In genomic region chr12:118840301-118840700, GRCm38 (mm10) we compare ENCODE assay signal across 16 mouse cellular contexts. TPM values are rescaled to one million over a fixed set of nuclear protein-coding genes. Genes with fewer than 3 reads are reported as not detected.
DNase-seq lines count a peak whose midpoint lies in the region; ATAC-seq and TF ChIP-seq lines count a peak whose summit lies in the region.
"Had no signal": no experiment of that assay in that cellular context is flagged by ENCODE, and none has a peak within 500 bp of the region (broad histone marks: within the 10 kb centered on the region; RNA-seq: fewer than 3 reads in every experiment).

No protein-coding gene starts in this region.

- no peak for TF ChIP-seq CTCF in hindbrain, postnatal 0 days (IDR thresholded peaks at IDR 0.05; ENCODE audit: low read depth)
- TF ChIP-seq CTCF in forebrain, postnatal 0 days (IDR thresholded peaks at IDR 0.05; ENCODE audit: low read depth), result no peak

- no peak overlapping the region for H3K9ac ChIP-seq in hindbrain, embryonic 11.5 days (ENCODE audit: low read depth, low read length)
- no peak overlapping the region for H3K9ac ChIP-seq in hindbrain, postnatal 0 days (replicated peaks; ENCODE audit: low read length)
- H3K9ac ChIP-seq in forebrain, postnatal 0 days, result no peak overlapping the region
- H3K9ac ChIP-seq in neural tube, embryonic 12.5 days, result no peak overlapping the region
- H3K9ac ChIP-seq: heart, embryonic 13.5 days; liver, embryonic 13.5 days had no signal

- no peak overlapping the region for H3K4me3 ChIP-seq in hindbrain, embryonic 11.5 days (ENCODE audit: low read depth, low read length)
- H3K4me3 ChIP-seq in hindbrain, postnatal 0 days (ENCODE audit: low read length), result no peak overlapping the region
- H3K4me3 ChIP-seq in embryonic facial prominence, embryonic 10.5 days, result no peak overlapping the region
- no peak overlapping the region for H3K4me3 ChIP-seq in forebrain, postnatal 0 days (ENCODE audit: low read depth, low read length)
- H3K4me3 ChIP-seq in neural tube, embryonic 12.5 days, result no peak overlapping the region
- H3K4me3 ChIP-seq: heart, embryonic 13.5 days; layer of hippocampus, adult 2 months; liver, embryonic 13.5 days had no signal

- H3K9me3 ChIP-seq in hindbrain, embryonic 11.5 days (ENCODE audit: control insufficient read depth, low read length), result no peaks in the 10 kb centered on the region
- no peaks in the 10 kb centered on the region for H3K9me3 ChIP-seq in hindbrain, postnatal 0 days (ENCODE audit: low read length)
- H3K9me3 ChIP-seq in embryonic facial prominence, embryonic 10.5 days, result no peaks in the 10 kb centered on the region
- H3K9me3 ChIP-seq in forebrain, postnatal 0 days (ENCODE audit: low read length), result no peaks in the 10 kb centered on the region
- no peaks in the 10 kb centered on the region for H3K9me3 ChIP-seq in neural tube, embryonic 12.5 days
- H3K9me3 ChIP-seq: heart, embryonic 13.5 days; liver, embryonic 13.5 days had no signal

- H3K27me3 ChIP-seq in hindbrain, embryonic 11.5 days (ENCODE audit: control insufficient read depth, insufficient read depth, low read length), result peaks cover 51% of the 10 kb centered on the region
- H3K27me3 ChIP-seq in hindbrain, postnatal 0 days (ENCODE audit: insufficient read depth, low read length), result peaks cover 68% of the 10 kb centered on the region
- peaks cover 100% of the 10 kb centered on the region for H3K27me3 ChIP-seq in embryonic facial prominence, embryonic 10.5 days (replicated peaks; ENCODE audit: low read depth, poor library complexity, severe bottlenecking)
- peaks cover 73% of the 10 kb centered on the region for H3K27me3 ChIP-seq in forebrain, postnatal 0 days (ENCODE audit: insufficient read depth, low read length)
- peaks cover 80% of the 10 kb centered on the region for H3K27me3 ChIP-seq in neural tube, embryonic 12.5 days (replicated peaks)

- H3K4me2 ChIP-seq in hindbrain, embryonic 11.5 days (replicated peaks; ENCODE audit: low read depth, low read length), result peak overlapping the region; percentile 12; the same call in 1 of the 2 replicates
- H3K4me2 ChIP-seq in hindbrain, postnatal 0 days (ENCODE audit: low read depth, low read length), result no peak overlapping the region
- 0 out of 2 replicates have a peak overlapping the region, but pooled peaks have one; percentile 15 for H3K4me2 ChIP-seq in forebrain, postnatal 0 days (ENCODE audit: low read depth)
- H3K4me2 ChIP-seq in neural tube, embryonic 12.5 days (replicated peaks), result peak overlapping the region; percentile 28
- H3K4me2 ChIP-seq: heart, embryonic 13.5 days; liver, embryonic 13.5 days had no signal

- H3K36me3 ChIP-seq in hindbrain, embryonic 11.5 days (ENCODE audit: control insufficient read depth, insufficient read depth, low read length), result no peaks in the 10 kb centered on the region
- H3K36me3 ChIP-seq in hindbrain, postnatal 0 days (ENCODE audit: insufficient read depth, low read length), result no peaks in the 10 kb centered on the region
- no peaks in the 10 kb centered on the region for H3K36me3 ChIP-seq in embryonic facial prominence, embryonic 10.5 days (replicated peaks)
- no peaks in the 10 kb centered on the region for H3K36me3 ChIP-seq in forebrain, postnatal 0 days (ENCODE audit: insufficient read depth)
- H3K36me3 ChIP-seq in neural tube, embryonic 12.5 days, result no peaks in the 10 kb centered on the region
- H3K36me3 ChIP-seq: heart, embryonic 13.5 days; liver, embryonic 13.5 days had no signal

- peak; percentile 62 for DNase-seq in hindbrain, embryonic 11.5 days (ENCODE audit: low spot score)
- DNase-seq in hindbrain, postnatal 0 days (ENCODE audit: low spot score), result no peak
- peak; percentile 25 for DNase-seq in embryonic facial prominence, embryonic 10.5 days (ENCODE audit: low spot score)
- peak; percentile 70 for DNase-seq in forebrain, postnatal 0 days
- no peak for DNase-seq in layer of hippocampus, adult 18-20 months (ENCODE audit: low spot score in 2 of 2)
- no peak for DNase-seq in cerebellum, adult 9-11 months
- DNase-seq: kidney, adult 9 months; liver, embryonic 13.5 days; lung, postnatal 10 days; thymus, postnatal 36 days had no signal

- peaks cover 5% of the 10 kb centered on the region for H3K4me1 ChIP-seq in hindbrain, embryonic 11.5 days (replicated peaks; ENCODE audit: control insufficient read depth, insufficient read depth, low read length)
- no peaks in the 10 kb centered on the region for H3K4me1 ChIP-seq in hindbrain, postnatal 0 days (ENCODE audit: insufficient read depth, low read length)
- peaks cover 20% of the 10 kb centered on the region for H3K4me1 ChIP-seq in embryonic facial prominence, embryonic 10.5 days
- H3K4me1 ChIP-seq in forebrain, postnatal 0 days (ENCODE audit: insufficient read depth), result peaks cover 8% of the 10 kb centered on the region; the same call in 1 of the 2 replicates
- peaks cover 16% of the 10 kb centered on the region for H3K4me1 ChIP-seq in neural tube, embryonic 12.5 days
- H3K4me1 ChIP-seq: liver, embryonic 13.5 days had no signal

- no peak overlapping the region for H3K27ac ChIP-seq in hindbrain, embryonic 11.5 days (ENCODE audit: low read depth, low read length)
- H3K27ac ChIP-seq in hindbrain, postnatal 0 days, result no peak overlapping the region
- H3K27ac ChIP-seq in embryonic facial prominence, embryonic 10.5 days (replicated peaks), result no peak overlapping the region
- no peak overlapping the region for H3K27ac ChIP-seq in forebrain, postnatal 0 days (ENCODE audit: low read depth, low read length)
- no peak overlapping the region for H3K27ac ChIP-seq in neural tube, embryonic 12.5 days
- H3K27ac ChIP-seq: heart, embryonic 13.5 days; layer of hippocampus, adult 2 months; liver, embryonic 13.5 days had no signal

- 2% methylated on average over 15 of the region's 15 CpGs for WGBS in hindbrain, embryonic 11.5 days
- WGBS in hindbrain, postnatal 0 days, result 3% methylated on average over 15 of the region's 15 CpGs
- under 1% methylated on average over 15 of the region's 15 CpGs for WGBS in embryonic facial prominence, embryonic 10.5 days
- 2% methylated on average over 15 of the region's 15 CpGs for WGBS in forebrain, postnatal 0 days
- WGBS in neural tube, embryonic 12.5 days, result 1% methylated on average over 15 of the region's 15 CpGs

- no peak for ATAC-seq in hindbrain, embryonic 11.5 days (ENCODE audit: low FRiP score)
- ATAC-seq in hindbrain, postnatal 0 days, result no peak
- no peak for ATAC-seq in forebrain, postnatal 0 days
- 0 out of 2 replicates have a peak, but pooled peaks have one; percentile 38 for ATAC-seq in neural tube, embryonic 12.5 days (ENCODE audit: low FRiP score, low read depth)
- no peak for ATAC-seq in megakaryocyte-erythroid progenitor cell, adult 5-6 weeks (replicated peaks; ENCODE audit: low FRiP score, low TSS enrichment, poor library complexity, severe bottlenecking)

RNA-seq across cellular contexts. Expression of gene Sp8, which starts 5.8 kb away (rescaled TPM):
- polyA plus RNA-seq in hindbrain, embryonic 11.5 days (2014; fragmentation: Nextera tagmentation; extraction: Ambion mirVana), result 10.8 and 12.2 TPM in 2 replicates
- 3.9 and 4.4 TPM in 2 replicates for total RNA-seq in hindbrain, postnatal 0 days (2014; rRNA removed)
- 1.8 and 2.0 TPM in 2 replicates for polyA plus RNA-seq in hindbrain, postnatal 0 days (2015; fragmentation: Nextera tagmentation; extraction: Ambion mirVana)
- 7.2 and 8.1 TPM in 2 replicates for polyA plus RNA-seq in embryonic facial prominence, embryonic 10.5 days (2016; fragmentation: Nextera tagmentation; extraction: Ambion mirVana)
- total RNA-seq in forebrain, postnatal 0 days (2014; rRNA removed), result 14.4 and 21.1 TPM in 2 replicates
- 8.1 and 9.2 TPM in 2 replicates for polyA plus RNA-seq in forebrain, postnatal 0 days (2015; fragmentation: Nextera tagmentation; extraction: Ambion mirVana)
- polyA plus RNA-seq in neural tube, embryonic 12.5 days (2016; fragmentation: Nextera tagmentation; extraction: Ambion mirVana), result 6.3 and 7.4 TPM in 2 replicates
- total RNA-seq in megakaryocyte-erythroid progenitor cell, adult 5-6 weeks (2014; fragmentation: Nextera tagmentation), result not detected in 2 replicates
- total RNA-seq in megakaryocyte-erythroid progenitor cell, adult 5-6 weeks (2017), result not detected in 2 replicates
- 1 to 10 TPM; 1.2 to 2.3 TPM for total RNA-seq in layer of hippocampus, adult 18-20 months (2021)
- polyA plus RNA-seq: gonadal fat pad, adult 2 months; heart, embryonic 13.5 days; liver, embryonic 13.5 days; stomach, embryonic 14.5 days had no signal

Comparison
In these comparisons a context has a peak if more than half of its experiments do, and no peak if none do; other contexts are left out.
1. DNase-seq: peak in hindbrain, embryonic 11.5 days (single experiment), embryonic facial prominence, embryonic 10.5 days (single experiment) and forebrain, postnatal 0 days (single experiment); none in hindbrain, postnatal 0 days (single experiment), layer of hippocampus, adult 18-20 months (0 of 2) and cerebellum, adult 9-11 months (single experiment).